Mouse (Mus musculus): ENCODE results near the gene Sox5.

Sox5 gene

GRCm38 (mm10) chr6:143943126-143943525 lies 838.7 kb downstream of the Sox5 start:
- DNase-seq (ENCODE audit: low spot score in 2 of 2), result no peak

DNA sequence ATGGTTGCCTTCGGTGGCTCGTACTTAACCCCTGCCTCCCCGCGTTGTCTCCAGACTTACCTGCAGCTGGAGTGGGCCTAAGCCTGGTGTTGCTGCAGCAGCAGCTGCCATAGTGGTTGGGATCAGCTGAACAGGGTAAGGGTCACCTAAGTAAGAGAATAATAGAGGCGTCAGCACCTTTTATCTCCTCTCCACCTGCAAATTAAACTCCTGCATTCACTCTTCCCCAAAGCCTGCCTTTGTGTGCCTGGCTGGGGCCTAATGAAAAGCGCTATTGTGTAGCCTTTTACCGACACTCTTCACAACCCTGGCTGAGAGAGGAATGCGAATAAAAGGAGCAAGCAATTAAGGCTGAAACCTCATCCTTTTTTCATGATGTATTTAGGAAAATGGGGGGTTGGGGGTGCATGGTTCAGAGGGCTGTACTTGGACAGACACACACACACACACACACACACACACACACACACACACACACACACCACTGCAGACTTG lies 840.4 kb downstream of the Sox5 start:
- no peak for DNase-seq (ENCODE audit: low spot score in 2 of 2)

DNA sequence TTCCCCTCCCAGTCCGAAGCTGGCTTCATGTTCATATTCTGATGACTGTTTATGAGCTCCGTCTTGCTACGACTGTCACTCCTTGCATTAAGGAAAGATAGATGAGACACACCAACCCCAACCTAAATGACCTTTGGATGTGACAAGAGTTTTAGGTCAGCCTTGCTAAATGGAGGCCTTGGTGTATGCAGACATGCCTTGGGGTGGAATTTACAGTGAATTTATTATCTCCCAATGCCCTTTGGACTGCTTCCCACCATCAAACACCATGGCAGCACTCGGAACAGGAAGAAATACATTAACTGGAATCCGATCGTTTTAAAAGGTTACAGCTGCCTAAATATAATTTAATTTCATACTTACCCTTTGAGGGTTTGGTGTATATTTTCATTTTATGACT lies 858.6 kb downstream of the Sox5 start:
- DNase-seq (ENCODE audit: low spot score in 2 of 2), result no peak

DNA sequence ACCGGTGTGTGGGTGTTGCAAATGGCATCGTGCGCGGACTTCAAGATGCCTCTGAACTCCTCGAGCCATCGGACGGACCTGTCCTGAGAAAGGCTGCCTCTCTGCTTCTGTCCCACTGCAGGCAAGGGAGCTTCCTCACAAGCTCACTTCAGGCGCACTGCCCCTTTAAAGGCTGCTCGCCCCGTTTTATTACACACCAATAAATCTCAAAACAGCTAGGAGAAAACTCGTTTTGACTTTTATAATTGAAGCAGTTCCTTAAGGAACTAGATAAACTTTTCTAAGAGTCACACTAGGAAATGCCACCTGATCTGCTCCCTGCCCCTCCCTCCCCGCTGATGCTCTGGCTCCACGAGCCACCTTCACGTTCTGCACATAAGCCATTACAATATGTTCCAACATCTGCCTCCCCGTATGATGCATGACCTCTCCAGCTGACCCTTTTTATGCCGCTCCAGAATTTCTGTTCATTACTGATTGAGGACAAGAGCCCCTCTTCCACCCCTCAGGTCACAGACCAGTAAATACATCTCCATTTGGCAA lies 863.3 kb downstream of the Sox5 start:
- peak; percentile 2 to 8 for DNase-seq (ENCODE audit: low spot score in 2 of 2)

DNA sequence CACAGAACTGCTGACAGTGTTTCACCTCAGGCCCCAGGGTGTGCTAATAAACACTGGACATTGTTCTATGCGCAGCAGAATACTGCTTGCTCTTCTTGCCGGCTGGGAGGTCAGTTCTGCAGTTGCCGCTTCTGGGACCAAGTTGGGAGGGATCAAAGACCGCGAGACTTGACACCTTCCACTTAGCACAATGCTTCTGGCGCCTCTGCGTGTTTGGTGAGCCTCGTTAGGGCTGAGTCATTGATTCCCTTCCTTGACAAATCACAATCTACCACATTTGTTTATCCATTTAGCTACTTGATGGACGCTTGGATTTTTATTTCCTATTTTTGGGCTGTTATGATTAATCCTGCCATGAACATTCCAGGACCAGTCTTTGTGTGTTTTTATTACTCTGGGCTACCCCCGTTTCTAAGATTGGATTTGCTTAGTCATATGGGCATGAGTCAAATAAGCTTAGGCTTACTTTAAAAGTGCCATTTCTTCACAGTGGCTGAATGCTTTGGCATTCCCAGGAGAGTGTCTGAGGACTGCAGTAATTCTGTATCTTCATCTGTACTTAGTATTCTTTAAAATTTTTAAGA lies 865.5 kb downstream of the Sox5 start:
- DNase-seq (ENCODE audit: low spot score in 2 of 2), result no peak

DNA sequence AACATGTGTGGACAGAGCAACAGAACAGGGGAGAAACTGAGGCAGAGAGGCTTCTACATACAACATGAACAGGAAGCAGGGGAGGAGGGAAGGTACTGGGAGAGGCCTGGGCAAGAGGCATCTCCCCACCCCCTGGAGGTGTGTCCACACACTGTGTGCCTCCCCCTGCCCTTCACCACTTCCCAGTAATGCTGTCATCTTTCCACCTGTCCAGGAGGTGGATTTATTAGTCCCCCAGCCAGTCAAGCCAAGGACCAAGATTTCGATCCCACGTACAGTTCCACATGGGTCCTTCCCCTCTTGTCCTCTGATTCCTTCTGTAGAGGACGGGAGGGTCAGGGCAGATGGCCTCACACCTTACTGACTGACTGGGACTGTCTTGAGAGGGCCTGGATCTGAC lies 866.1 kb downstream of the Sox5 start:
- no peak for DNase-seq (ENCODE audit: low spot score in 2 of 2)

GRCm38 (mm10) chr6:143912316-143912715 lies 869.5 kb downstream of the Sox5 start:
- no peak for DNase-seq (ENCODE audit: low spot score in 2 of 2)

- no peak for DNase-seq (ENCODE audit: low spot score in 2 of 2)
Observed at GRCm38 (mm10) chr6:143904693-143905031, 877.1 kb downstream of the Sox5 start.

DNA sequence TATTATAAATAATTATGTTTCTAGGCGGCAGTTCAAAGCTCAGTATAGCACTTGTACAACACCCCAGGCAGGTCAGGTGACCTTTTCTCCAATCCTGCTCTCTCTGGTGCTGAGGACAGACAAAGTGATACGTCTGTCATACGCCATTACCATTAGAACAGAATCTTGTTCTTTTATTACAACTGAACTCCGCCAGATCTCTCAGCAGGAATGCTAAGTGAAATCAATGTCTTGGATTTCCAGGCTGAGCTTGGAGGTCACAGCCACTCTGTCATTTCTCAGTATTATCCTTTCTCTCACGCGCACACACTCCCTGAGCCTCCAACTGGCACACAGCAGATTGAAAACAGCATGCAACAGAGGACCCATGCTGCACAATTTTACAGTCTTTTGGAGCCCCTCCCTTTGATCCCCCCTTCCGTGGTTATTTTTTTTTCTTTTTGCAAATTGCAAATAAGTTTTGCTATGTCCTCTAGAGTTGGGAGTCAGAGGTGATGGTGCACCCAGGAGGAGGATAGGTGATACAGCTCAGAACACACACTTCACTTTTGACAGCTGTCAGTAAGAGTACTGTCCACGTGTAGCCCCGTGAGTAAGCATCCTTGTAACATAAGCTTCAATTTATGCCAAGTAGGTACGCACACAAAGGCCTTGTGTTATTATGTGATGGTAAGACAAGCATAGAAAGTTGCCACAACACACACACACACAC lies 877.6 kb downstream of the Sox5 start:
- no peak for DNase-seq (ENCODE audit: low spot score in 2 of 2)

- no peak for DNase-seq (ENCODE audit: low spot score in 2 of 2)
Observed at GRCm38 (mm10) chr6:143900871-143901270, 880.9 kb downstream of the Sox5 start.

GRCm38 (mm10) chr6:143895092-143895491 lies 886.7 kb downstream of the Sox5 start:
- no peak for DNase-seq (ENCODE audit: low spot score in 2 of 2)

- no peak for DNase-seq (ENCODE audit: low spot score in 2 of 2)
Observed at GRCm38 (mm10) chr6:143892869-143893268, 888.9 kb downstream of the Sox5 start.

DNA sequence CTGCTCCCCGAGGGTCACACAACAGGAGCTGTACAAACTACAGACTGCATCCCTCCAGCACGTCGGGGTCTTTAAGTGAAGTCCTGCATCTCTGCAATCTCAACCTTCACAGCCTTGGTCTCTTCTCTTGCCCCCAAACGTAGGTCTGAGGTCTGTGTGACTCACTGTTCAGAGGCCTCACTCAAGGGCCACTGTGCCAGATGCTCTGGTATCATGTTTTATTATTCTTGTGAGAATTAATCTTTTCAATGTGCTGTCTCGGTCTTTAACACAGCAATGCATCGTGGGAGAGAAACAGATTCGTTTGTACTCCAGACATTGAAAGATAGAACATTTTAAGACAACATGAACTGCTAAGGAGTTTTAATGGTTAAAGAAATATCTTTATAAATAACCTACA lies 893.2 kb downstream of the Sox5 start:
- no peak for DNase-seq (ENCODE audit: low spot score in 2 of 2)

DNA sequence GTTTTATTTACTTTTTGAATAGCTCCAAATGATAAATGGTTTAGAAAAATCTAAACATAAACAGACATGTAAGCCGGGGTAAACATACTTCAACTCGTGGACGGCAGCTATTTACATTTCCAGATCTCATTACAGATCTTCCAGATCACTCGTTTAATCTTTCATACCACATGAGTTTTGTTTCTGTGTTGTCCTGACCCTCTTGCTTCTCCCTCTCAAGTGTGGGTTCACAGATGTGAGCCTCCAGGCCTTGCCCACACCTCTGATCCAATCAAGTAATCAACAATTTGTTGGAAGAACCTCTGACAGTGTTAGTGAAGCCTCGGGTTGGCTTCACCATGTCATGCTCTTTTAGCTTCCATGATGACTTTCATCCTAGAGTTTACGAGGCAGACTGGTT lies 903.3 kb downstream of the Sox5 start:
- DNase-seq (ENCODE audit: low spot score in 2 of 2), result no peak

GRCm38 (mm10) chr6:143868790-143869189 lies 913.0 kb downstream of the Sox5 start:
- DNase-seq (ENCODE audit: low spot score in 2 of 2), result no peak

DNA sequence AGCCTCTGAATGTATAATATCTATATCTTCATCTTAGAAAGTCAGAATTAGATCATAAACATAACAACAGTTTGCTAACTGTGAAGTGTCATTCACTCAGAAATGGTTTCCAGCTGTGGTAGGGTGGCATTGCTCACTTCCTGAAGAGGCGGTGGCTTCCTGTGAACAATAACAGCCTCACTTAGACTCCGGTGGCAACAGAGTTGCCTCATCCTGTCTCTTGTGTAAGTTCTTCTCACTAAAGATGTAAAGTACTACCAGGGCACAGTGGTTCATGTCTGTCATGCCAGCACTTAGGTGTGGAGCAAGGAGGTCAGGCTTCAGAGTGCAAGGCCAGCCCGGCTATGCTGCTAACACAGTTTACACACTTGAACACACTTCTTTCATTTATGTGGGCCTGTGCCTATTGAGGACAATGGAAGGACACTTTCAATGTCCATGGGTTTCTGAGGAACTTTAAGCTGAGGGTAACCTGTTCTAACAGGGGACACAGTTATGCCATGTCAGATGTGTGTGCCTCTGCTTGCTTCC lies 913.6 kb downstream of the Sox5 start:
- DNase-seq (ENCODE audit: low spot score in 2 of 2), result no peak

DNA sequence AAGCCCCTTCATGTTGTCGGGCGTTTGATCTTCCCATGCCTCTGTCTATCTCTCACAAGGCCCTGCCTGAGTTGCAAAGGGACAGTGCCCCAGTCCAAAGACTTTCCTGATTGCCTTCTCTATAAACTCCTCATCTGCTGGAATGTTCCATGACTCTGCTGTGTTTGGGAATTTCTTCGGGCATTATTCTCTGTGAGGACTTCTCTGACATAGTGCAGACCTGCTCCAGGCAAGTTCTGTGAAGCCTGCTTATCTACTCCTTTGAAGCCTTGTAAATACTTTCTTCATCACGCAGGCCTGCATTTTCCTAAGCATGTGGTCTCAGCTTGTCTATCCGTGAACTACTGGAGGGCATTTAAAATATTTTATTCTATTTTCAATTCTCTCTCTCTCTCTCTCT lies 914.7 kb downstream of the Sox5 start:
- no peak for DNase-seq (ENCODE audit: low spot score in 2 of 2)

- no peak for DNase-seq (ENCODE audit: low spot score in 2 of 2)
Observed at GRCm38 (mm10) chr6:143866566-143866965, 915.2 kb downstream of the Sox5 start.

- no peak for DNase-seq (ENCODE audit: low spot score in 2 of 2)
Observed at GRCm38 (mm10) chr6:143862611-143863110, 919.1 kb downstream of the Sox5 start.

DNA sequence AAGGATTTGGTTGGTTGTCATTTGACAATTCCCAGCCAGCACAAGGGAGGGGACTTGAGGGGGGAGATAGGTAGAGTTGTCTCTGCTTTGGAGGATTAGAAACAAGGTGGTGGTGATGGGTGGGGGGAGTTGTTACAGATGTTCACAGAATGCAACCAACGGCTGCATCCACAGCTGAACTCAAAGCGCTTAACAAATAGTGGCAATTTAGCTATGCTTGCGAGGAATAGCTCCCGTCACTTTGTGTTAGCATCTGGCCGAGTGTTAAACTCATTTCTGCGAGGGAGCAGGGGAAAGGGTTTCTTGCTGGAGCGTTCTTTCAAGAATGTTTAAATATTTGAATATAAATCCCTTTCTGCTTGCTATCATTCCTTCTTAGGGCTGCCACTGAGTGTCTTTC lies 921.7 kb downstream of the Sox5 start:
- DNase-seq (ENCODE audit: low spot score in 2 of 2), result no peak

- no peak for DNase-seq (ENCODE audit: low spot score in 2 of 2)
Observed at GRCm38 (mm10) chr6:143859535-143859934, 922.2 kb downstream of the Sox5 start.

DNA sequence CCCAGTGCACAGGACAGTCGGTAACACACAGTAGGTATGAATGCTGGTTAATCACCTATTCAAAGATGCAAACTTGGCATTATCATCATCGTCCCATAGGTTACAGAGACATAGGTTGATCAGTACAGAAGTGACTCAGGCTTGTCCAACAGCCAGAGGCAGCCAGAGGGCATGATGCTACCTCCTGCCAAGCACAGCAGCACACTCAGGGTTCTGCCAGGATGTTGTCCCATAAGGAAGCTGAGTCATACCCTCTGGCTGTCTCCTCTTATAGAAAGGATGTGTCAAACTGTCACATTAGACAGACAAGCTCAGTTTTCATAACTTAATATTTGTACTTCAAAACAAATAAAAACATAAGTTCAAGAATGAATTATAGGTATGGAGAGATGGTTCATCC lies 923.2 kb downstream of the Sox5 start:
- no peak for DNase-seq (ENCODE audit: low spot score in 2 of 2)

DNA sequence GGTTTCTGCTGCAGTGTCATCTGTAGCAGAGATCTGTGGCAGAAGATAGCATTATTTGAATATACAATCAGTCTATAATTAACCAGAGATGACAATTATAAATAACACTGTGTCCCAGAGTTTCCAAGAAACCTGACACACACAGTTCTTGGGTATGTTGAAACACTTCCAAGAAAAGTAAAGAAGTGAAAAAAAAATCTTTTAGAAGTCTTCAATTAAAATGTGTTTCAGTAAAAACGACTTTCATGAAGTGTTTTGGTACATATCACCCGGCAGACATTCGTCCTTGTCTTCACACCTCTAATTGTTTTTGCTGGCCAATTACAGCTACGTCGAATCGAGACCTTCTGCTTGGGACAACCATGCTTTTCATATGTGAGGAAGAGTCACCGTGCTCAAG lies 924.4 kb downstream of the Sox5 start:
- DNase-seq (ENCODE audit: low spot score in 2 of 2), result no peak

Data from urinary bladder, postnatal 36 days (tissue).